Mouse (Mus musculus) forebrain, embryonic 14.5 days (tissue): ENCODE measurements around the gene Tln2. TPM values are rescaled to one million over a fixed set of nuclear protein-coding genes. Genes with fewer than 3 reads are reported as not detected.

Experiments used
- ATAC-seq: fragments of 200-750 bp; cut with Nextera tagmentation; 2 replicates; pipeline ENCODE4 v1.8.0; 2017; ENCODE audit warnings: mild to moderate bottlenecking, moderate library complexity
- DNase-seq: peaks from one replicate; pipeline ENCODE4 v3.0.0-alpha.2; 2015; ENCODE audit warnings: low spot score
- H3K27ac ChIP-seq: fragments of 300-500 bp; sonication (generic); 2 replicates; pipeline ENCODE4 v1.5.1; 2014; ENCODE audit warnings: low read depth, mild to moderate bottlenecking, control low read depth, low read length, moderate library complexity
- H3K27me3 ChIP-seq: fragments of 300-500 bp; sonication (generic); replicated peaks from 2 replicates; pipeline ENCODE4 v1.6.1; 2014; ENCODE audit warnings: low read length, control low read depth, mixed read lengths; ENCODE audit not compliant: control insufficient read depth, insufficient read depth
- H3K36me3 ChIP-seq: fragments of 300-500 bp; sonication (generic); 2 replicates; pipeline ENCODE4 v1.6.1; 2014; ENCODE audit warnings: low read length, control low read depth; ENCODE audit not compliant: control insufficient read depth, insufficient read depth
- H3K4me1 ChIP-seq: fragments of 300-500 bp; sonication (generic); 2 replicates; pipeline ENCODE4 v1.6.1; 2014; ENCODE audit warnings: antibody characterized with exemption, low read length, control low read depth; ENCODE audit not compliant: control insufficient read depth, insufficient read depth
- H3K4me2 ChIP-seq: fragments of 300-500 bp; sonication (generic); 2 replicates; pipeline ENCODE4 v1.6.1; 2014; ENCODE audit warnings: mild to moderate bottlenecking, control low read depth, low read length
- H3K4me3 ChIP-seq: fragments of 300-500 bp; sonication (generic); 2 replicates; pipeline ENCODE4 v1.5.1; 2014; ENCODE audit warnings: low read depth, low read length, control low read depth
- H3K9ac ChIP-seq: fragments of 300-500 bp; sonication (generic); 2 replicates; pipeline ENCODE4 v1.6.1; 2014; ENCODE audit warnings: mild to moderate bottlenecking, low read length, control low read depth, moderate library complexity
- H3K9me3 ChIP-seq: fragments of 300-500 bp; sonication (generic); replicated peaks from 2 replicates; pipeline ENCODE4 v1.6.1; 2016; ENCODE audit warnings: low read length, control low read depth, mixed read lengths; ENCODE audit not compliant: control insufficient read depth
- WGBS: fragments of 180-500 bp; shearing (Covaris S2); extraction: QIAGEN DNeasy Blood & Tissue Kit; methylation state at CpG from one replicate; pipeline ENCODE4 v1.1.7; 2014; 5-methylcytosine and 5-hydroxymethylcytosine counted together
- polyA plus RNA-seq: library from polyadenylated mRNA; unstranded; fragments of >200 nt; fragmentation: Nextera tagmentation; extraction: Ambion mirVana; gene quantifications from 2 replicates; pipeline ENCODE4 v1.2.1, GENCODE M21; 2014

The Tln2 gene
- polyA plus RNA-seq, 1 experiment from 2014 or later, result 15.7 TPM

DNA sequence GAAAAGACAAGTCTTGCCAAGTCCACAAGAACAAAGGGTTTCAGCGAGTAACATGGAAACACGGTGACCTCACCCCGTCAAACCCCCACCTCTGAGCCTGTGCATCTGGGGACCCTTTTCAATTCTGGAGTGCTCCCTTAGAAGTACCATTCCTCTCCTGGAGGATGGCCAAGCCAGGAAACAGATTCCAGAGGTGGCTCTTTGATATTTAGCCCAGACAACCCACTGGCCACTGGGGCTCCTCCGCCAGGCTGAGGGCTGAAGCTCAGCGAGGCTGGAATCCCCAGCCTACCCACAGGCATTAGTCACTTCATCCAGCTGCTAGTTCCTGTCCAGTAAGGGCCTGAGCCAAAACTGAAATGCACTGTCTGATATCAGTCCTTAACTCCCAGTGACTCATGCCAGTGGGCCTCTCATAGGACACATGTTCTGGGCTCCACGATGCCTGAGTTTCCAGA lies 6.3 kb upstream of the Tln2 start:
- Histone ChIP-seq H3K27ac (no peak overlapping the region), H3K4me2 (no peak overlapping the region), H3K9ac (no peak overlapping the region), H3K9me3 (no peaks in the 10 kb centered on the region), H3K27me3 (no peaks in the 10 kb centered on the region), H3K36me3 (no peaks in the 10 kb centered on the region), H3K4me3 (no peak overlapping the region), H3K4me1 (no peaks in the 10 kb centered on the region)
- DNase-seq (peak; percentile 17), ATAC-seq (no peak)
- 52% methylated on average over 6 of the region's 6 CpGs for WGBS

DNA sequence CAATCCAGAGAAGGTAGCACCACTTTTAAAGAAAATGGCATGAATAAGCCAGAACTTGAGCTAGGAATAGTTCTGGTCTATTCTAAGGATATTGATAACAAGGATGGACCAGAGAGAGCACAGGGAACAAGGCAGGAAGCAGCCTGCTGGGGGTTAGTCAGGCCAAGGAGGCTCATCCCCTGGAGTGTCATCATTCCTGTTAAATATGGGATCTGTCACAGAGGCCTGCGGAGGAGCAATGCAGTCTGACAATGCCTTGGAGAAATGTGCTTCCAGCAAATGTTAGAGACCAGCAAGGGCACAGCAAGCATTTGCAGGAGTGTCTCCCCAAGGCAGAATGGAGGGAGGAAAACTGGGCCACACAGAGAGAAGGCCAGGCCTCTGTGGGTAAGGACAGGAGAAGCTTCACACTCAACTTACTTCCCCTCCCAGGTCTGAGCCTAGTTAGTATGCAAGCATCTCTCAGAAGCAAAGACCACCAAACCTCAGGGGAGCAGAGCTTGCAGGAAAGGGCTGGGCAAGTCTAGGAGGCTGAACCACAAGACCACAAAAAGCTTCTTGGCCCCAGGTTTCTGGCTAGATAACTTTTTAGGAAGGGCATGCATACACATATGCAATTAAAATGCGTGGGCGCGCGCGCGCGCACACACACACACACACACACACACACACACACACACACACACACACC lies 9.5 kb downstream of the Tln2 start:
- Histone ChIP-seq H3K4me2 (no peak overlapping the region), H3K27me3 (no peaks in the 10 kb centered on the region), H3K27ac (no peak overlapping the region), H3K4me1 (no peaks in the 10 kb centered on the region), H3K9ac (no peak overlapping the region), H3K36me3 (no peaks in the 10 kb centered on the region), H3K9me3 (no peaks in the 10 kb centered on the region), H3K4me3 (no peak overlapping the region)
- DNase-seq, result no peak
- 83% methylated on average over 8 of the region's 8 CpGs for WGBS
- no peak for ATAC-seq

DNA sequence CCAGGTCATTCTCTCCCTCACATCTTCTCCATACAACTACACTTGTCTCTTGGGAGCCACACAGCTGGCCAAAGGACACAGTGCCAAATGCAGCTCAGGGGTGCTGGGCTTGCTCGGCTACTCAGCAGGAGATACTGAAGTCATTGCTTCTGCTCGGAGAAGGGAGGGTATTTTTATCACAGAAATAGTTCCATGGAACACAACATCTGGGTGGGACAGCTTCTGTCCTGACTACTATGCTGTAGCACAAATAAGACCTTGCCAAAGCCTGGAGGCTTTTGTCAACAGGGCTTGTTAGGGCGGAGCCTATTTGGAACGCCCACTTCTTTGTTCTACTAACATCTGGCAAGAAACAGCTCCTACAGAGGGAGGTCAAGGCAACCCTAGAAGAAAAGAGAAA lies 10.2 kb downstream of the Tln2 start:
- H3K4me2 ChIP-seq, result no peak overlapping the region
- H3K9ac ChIP-seq, result no peak overlapping the region
- H3K36me3 ChIP-seq, result no peaks in the 10 kb centered on the region
- 31% methylated on average over 4 of the region's 4 CpGs for WGBS
- DNase-seq, result peak; percentile 35
- no peak for ATAC-seq
- H3K27ac ChIP-seq, result no peak overlapping the region
- H3K4me1 ChIP-seq, result no peaks in the 10 kb centered on the region
- no peak overlapping the region for H3K4me3 ChIP-seq
- no peaks in the 10 kb centered on the region for H3K27me3 ChIP-seq
- no peaks in the 10 kb centered on the region for H3K9me3 ChIP-seq

DNA sequence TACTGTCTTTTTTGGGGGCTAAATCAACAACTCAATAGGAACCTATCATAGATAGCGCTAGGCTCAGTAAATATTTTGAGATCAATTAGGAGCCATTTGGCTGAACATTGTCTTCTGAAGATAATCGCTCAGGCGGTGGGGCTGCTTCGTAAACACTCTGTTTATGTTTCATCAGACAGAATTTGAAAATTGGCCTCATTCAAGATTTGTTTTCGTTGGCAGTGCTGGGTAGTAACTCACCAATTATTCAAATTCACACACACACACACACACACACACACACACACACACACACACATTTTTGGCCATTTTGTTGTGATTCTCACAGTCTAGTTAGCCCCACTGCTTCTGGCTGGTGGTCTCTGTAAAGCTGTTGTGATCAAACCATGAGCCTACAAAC lies 12.9 kb downstream of the Tln2 start:
- Histone ChIP-seq H3K4me2 (no peak overlapping the region), H3K4me3 (no peak overlapping the region), H3K9ac (no peak overlapping the region), H3K27me3 (no peaks in the 10 kb centered on the region), H3K9me3 (no peaks in the 10 kb centered on the region), H3K36me3 (no peaks in the 10 kb centered on the region), H3K4me1 (no peaks in the 10 kb centered on the region), H3K27ac (no peak overlapping the region)
- ATAC-seq (no peak), DNase-seq (peak; percentile 14)
- 73% methylated on average over 5 of the region's 5 CpGs for WGBS

DNA sequence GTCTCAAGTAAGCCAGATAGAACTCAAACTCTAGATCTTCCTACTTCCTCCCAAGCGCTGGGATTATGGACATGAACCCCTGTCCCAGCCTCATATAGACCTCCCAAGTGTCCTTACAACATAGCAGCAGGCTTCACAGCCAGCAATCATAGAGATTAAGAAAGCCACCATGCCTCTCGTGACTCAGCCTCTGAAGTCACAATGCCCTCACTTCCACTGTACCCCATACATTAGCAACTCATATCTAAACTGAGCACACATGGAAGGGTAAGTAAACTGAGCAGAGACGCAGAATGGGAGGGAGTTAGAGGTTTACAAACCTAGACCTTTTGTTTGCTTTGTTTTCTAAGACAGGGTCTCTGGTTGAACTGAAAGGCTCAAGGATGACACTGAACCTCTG lies 13.7 kb downstream of the Tln2 start:
- DNase-seq, result no peak
- no peak for ATAC-seq
- 92% methylated on average over 3 of the region's 3 CpGs for WGBS
- H3K27me3 ChIP-seq, result no peaks in the 10 kb centered on the region
- no peaks in the 10 kb centered on the region for H3K4me1 ChIP-seq
- no peaks in the 10 kb centered on the region for H3K36me3 ChIP-seq
- no peak overlapping the region for H3K4me2 ChIP-seq
- H3K9me3 ChIP-seq, result no peaks in the 10 kb centered on the region
- no peak overlapping the region for H3K4me3 ChIP-seq
- no peak overlapping the region for H3K9ac ChIP-seq
- no peak overlapping the region for H3K27ac ChIP-seq

DNA sequence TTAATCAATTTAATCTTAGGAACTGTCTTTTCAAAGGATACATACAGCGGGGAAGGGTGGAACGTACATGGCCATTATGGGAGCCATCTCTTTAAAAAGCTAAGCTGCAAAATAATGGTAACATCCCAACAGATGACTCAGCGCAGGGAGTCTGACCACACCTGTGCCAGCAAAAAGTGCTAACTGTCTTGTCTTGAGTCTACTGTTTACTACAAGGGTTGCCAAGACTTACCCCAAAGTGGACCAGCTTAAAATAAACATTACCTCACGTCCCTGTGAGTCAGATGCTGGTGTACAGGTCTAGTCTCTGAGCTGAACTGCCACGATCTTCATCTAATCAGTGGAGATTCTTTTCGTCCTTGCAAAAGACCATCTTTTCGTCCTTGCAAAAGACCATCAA lies 14.7 kb downstream of the Tln2 start:
- no peaks in the 10 kb centered on the region for H3K27me3 ChIP-seq
- WGBS, result 90% methylated on average over 7 of the region's 7 CpGs
- DNase-seq, result no peak
- no peak overlapping the region for H3K4me2 ChIP-seq
- no peak for ATAC-seq
- no peak overlapping the region for H3K27ac ChIP-seq
- no peak overlapping the region for H3K9ac ChIP-seq
- no peaks in the 10 kb centered on the region for H3K4me1 ChIP-seq
- no peak overlapping the region for H3K4me3 ChIP-seq
- H3K36me3 ChIP-seq, result no peaks in the 10 kb centered on the region
- H3K9me3 ChIP-seq, result no peaks in the 10 kb centered on the region

DNA sequence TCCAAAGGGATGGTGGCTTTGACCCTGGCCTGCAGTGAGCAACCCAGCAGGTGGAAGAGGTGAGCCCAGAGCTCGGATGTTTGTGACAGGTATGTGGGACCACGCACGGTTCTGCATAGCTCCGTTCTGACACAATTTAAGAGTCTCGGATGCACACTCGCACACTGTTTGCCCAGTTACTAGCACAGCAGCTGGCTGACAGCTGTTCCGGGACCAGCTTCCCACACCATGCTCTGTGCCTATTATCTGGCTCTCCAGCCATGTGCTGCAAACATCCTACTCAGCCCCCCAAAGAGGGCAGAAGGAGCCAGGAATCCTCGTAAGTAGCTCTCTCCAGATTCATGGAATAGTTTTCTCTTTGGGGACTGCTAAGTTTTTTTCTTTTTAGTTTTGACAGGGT lies 17.6 kb downstream of the Tln2 start:
- Histone ChIP-seq H3K27ac (no peak overlapping the region), H3K27me3 (no peaks in the 10 kb centered on the region), H3K9ac (no peak overlapping the region), H3K36me3 (no peaks in the 10 kb centered on the region), H3K4me3 (no peak overlapping the region), H3K9me3 (no peaks in the 10 kb centered on the region), H3K4me1 (no peaks in the 10 kb centered on the region), H3K4me2 (no peak overlapping the region)
- 85% methylated on average over 8 of the region's 8 CpGs for WGBS
- ATAC-seq (no peak), DNase-seq (no peak)

DNA sequence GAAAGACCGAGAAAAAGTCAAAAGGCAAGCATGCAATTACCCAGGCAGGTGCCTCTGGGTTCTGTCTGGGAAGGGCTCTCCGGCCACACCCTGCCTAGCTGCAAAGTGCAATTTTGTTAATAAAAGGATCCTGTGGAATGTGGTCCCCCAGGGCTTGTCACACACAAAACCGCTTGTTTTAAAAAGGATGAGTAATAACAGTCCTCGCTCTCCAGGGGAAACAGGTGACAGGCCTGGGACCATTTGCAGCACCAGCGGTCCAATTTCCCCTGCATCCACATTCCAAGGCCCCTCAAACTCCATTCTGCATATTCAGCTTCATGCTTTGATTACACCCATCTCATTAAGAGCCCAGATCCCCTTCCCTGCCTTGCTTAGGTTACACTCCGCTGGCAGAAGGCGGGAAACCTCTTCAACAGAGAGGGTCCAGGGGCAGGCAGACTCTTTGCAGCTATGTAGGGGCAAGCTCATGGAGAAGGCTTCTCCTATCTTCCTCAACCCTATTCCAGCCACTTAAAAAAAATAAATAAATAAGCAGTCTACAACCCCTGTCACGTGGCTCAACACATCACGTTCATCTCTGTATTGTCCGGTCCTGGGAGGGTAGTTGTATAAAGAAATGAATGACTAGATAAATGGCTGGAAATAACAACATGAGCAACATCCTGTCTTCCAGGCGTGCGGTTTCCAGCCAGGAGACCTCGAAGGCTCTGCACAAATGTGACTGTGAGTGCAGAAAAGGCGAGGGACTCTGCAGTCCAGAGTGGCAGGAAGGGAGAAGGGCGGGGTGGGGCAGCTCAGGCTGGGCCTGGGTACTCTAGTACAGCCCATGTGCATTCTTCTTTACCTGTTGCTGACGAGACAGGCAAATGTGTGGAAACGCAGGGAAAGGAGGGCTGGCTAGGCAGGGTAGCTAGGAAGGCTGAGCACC lies 19.5 kb downstream of the Tln2 start:
- Histone ChIP-seq H3K9me3 (no peaks in the 10 kb centered on the region), H3K4me1 (no peaks in the 10 kb centered on the region), H3K27ac (no peak overlapping the region), H3K9ac (no peak overlapping the region), H3K4me3 (no peak overlapping the region), H3K36me3 (no peaks in the 10 kb centered on the region), H3K27me3 (no peaks in the 10 kb centered on the region), H3K4me2 (no peak overlapping the region)
- ATAC-seq, result no peak
- DNase-seq, result no peak
- WGBS, result 66% methylated on average over 17 of the region's 17 CpGs

DNA sequence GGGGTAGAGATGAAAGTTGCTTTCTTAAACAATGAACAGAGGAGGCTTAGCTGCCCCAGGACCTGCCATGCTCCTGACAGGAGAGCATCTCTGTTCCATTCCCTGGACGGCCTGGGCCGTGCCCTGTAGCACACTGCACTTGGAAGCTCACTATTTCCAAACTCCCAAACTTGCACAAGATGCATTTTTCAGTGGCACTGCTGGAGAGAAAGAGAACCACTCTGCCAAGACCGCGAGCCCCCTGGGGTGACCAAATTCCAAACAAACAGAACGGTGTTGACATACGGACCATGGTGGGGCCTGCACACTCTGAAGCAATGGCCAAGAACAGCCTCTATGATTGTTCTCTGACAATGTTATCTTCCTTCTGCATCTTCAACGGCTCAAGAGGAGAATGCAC lies 25.1 kb downstream of the Tln2 start:
- H3K4me2 ChIP-seq, result no peak overlapping the region
- H3K27ac ChIP-seq, result no peak overlapping the region
- no peak for DNase-seq
- no peak overlapping the region for H3K9ac ChIP-seq
- H3K27me3 ChIP-seq, result no peaks in the 10 kb centered on the region
- no peaks in the 10 kb centered on the region for H3K9me3 ChIP-seq
- no peak for ATAC-seq
- no peaks in the 10 kb centered on the region for H3K36me3 ChIP-seq
- H3K4me3 ChIP-seq, result no peak overlapping the region
- WGBS, result 78% methylated on average over 7 of the region's 7 CpGs
- no peaks in the 10 kb centered on the region for H3K4me1 ChIP-seq
